Mouse (Mus musculus) MEL-GATA-1-ER (cell line): ENCODE results near the gene Nhlrc3.

Experiments used
- DNase-seq: peaks from one replicate; pipeline ENCODE4 v3.0.0-alpha.2; 2012; ENCODE audit warnings: low read depth; ENCODE audit errors: extremely low read depth

The Nhlrc3 gene

DNA sequence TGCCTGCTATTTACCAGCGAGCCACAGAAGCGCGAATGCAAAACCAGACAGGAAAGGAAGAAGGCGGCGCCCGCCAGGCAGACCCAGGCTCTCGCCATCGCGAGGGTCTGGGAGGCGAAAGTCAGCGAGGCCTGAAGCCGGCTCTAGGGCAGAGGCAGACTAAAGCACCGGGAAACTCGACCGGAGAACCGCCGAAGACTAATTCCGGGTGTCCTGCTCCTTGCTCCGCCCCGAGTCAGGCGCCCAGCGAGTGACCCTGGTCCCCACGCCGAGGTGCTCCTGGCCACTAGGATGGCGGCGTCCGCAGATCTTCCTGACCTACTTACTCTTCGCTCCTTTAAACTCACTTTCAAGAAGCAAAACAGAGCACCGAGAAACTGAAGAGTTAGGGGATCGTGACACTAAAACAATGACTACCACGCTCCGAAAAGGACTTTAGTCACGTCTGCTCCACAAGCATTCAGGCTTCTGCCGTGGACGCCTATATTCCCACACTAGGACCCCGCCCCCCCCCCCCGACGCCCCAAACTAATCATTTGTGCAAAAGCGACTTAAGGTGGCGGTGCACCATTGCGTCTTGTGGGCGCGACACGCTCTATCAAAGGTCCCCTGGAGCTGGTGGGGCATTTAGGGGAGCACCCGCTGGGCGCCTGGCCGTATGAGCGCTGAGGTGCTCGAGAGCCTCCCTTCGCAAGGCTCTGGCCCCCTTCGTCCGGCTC is at the start of gene Nhlrc3, which contains the start of gene Proser1:
Nhlrc3 (minus strand) TSS at position 287 of the 719 bp plus-strand sequence.
Proser1 (plus strand) TSS at position 621 of the 719 bp plus-strand sequence.
- peak; percentile 88 for DNase-seq

GRCm38 (mm10) chr3:53502428-53502827 is 39.3 kb upstream of the Nhlrc3 start:
- DNase-seq: no peak

DNA sequence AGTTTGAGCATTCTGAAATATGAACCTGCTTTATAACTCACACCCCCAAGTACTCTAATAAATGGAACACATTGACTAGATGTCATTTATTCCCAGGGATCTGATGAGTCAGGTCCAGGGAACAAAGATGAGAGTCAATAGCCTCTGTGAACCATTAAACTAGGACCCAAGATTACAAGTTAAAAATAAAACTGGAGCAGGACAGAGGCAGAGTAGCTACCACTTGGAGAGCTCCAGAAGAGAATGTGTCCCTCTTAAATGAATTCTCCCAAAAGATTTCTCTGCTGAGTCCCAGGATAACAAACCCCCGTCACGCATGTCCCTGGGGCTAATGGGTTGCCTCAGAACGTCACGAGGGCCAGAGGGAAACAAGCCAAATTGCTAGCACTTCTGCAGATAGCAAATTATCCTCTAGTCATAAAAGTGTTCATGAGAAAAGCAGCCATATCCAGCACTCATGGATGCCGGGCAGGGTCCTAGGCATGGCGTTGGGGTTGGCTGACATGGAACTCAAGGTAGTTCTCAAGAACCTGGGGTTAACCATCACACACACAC is 35.3 kb upstream of the Nhlrc3 start:
- no peak for DNase-seq

DNA sequence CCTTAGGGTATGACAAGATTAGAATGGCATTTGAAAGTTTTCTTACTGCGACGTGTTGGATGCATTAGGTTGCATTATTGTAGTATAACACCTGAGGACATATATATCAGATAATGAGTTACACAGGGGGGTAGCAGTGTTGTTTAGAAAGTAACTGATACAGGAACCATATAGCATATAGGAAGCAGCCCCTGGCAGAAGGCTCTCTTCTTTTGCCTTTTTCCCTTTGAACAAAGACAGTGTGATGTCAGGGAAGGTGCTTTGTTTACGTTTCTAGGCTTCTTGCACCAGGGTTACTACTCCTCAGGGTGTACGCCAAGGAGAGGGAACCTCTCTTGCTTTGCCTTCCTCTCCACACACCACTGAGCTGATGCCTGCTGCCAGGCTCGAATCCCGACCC is 25.2 kb upstream of the Nhlrc3 start, which contains the start of gene Stoml3:
Stoml3 (plus strand) TSS at position 301 of the 400 bp plus-strand sequence.
- DNase-seq: no peak

DNA sequence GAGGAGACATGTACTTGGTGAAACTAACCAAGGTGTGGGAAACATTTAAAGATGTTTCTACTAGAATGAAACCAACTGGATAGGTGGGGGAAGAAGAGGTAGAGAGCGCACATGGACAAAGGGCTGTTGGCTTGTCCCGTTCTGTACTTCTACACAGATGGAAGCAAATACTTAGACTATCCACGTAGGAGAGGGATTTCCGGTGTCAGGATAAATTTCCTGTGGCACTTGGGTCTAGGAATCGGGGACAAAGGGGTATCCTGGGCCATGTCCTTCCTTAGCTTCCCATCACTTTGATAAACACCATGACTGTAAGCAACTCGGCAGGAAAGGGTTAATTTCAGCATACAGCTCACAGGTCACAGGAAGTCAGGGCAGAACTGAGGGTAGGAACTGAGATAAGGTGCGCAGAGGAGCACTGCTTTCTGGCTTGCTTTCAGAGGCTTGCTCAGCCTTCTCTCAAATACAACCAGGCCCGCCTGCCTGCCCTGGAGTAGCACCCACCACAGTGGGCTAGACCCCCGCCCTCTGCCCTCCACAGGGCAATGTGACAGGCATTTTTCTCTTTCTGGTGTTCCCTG is 24.0 kb upstream of the Nhlrc3 start:
- no peak for DNase-seq

DNA sequence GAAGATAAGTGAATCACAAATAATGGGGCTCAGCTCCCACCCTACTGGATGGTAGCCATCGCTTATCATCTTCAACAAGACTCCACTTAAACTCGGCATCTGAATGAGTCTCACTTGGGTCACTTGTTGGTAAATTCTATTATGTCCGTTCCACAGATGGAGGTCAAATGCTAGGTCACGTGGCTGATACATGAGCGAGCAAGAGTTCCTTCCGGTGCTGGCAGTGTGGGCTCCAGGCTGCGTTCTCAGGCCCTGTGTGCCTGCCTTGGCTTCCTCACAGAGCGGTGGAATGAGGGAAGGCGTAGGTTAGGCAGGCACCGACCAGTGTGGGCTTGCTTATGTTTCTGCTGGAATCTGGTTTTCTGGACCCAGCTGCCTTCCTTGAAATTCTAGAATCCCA is 23.4 kb upstream of the Nhlrc3 start:
- DNase-seq: no peak

GRCm38 (mm10) chr3:53483414-53484059 is 20.4 kb upstream of the Nhlrc3 start:
- DNase-seq: no peak

DNA sequence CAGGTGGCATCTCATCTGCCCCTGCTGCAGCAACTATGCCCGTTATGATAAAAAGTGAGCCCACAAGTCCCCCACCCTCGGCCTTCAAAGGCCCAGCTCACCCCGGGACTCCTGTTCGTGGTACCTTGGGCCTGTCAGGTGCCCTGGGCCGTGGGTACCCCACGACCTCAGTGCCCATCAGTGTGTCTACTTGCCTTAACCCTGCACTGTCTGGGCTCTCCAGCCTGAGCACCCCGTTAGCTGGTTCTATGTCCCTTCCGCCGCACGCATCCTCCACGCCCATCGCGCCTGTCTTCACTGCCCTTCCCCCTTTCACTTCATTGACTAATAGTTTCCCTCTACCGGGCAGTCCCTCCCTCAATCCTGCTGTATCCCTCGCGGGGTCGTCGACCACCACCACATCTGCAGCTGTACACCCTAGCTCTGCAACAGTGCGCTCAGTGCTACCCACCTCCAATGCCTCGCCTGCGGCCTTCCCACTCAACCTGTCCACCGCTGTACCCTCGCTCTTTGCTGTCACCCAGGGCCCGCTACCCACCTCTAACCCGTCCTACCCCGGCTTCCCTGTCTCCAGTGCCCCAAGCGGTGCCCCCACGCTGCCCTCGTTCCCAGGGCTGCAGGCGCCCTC is 15.4 kb upstream of the Nhlrc3 start:
- no peak for DNase-seq

DNA sequence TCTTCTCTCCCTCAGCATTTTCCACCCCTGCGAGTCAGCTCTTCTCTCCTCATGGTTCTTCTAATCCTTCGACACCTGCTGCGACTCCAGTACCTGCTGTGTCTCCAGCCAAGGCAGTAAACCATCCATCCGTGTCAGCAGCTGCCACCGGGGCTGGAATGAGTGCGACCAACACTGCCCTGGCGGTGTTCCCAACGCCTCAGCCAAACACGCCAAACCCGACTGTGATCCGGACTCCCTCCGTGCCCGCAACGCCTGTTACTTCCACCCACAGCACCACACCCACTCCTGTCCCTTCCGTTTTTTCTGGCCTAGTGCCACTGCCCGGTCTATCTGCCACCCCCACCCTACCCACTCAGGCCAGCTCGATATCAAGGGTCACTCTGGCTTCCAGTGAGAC is 14.3 kb upstream of the Nhlrc3 start:
- no peak for DNase-seq

GRCm38 (mm10) chr3:53475889-53476288 is 12.8 kb upstream of the Nhlrc3 start:
- DNase-seq: no peak

DNA sequence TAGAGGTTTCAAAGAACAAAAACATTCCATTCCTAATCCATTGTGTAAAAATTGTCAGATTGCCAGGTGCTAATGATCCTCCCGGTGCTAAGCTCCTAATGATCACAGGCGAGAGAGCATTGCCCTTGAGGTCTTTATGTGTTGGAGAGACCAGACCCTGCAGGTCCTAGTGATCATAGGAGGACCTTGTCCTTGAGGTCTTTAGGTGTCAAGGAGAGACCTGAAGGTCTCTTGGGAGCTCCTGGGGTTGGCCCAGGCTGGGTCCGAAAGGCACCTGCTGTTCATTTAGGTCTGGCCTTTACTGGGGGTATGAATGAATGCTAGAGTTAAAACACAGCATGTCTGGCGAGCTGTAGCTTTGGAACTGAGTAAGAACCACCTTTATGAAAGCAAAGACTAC is 11.0 kb upstream of the Nhlrc3 start:
- DNase-seq: no peak

- DNase-seq: no peak
Observed at GRCm38 (mm10) chr3:53472061-53472460, 8.9 kb upstream of the Nhlrc3 start.

DNA sequence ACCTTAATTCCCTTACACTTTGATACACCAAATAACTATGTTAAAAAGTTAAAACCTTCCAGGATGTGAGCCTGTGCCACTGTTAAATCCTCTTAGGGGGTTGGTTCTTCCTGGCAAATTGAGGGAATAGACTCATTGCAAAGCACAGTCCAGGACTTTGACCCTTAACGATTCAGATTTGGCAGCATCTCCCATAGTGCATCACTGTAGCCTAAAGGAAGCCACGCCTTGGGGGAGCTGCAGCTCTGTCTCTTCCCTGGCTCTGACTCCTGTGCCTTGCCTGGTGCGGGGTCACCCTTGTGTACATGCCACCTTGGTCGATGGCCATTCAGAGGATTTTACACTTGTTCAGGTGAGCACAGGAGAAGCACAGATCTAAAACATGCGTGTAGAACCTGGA is 6.5 kb upstream of the Nhlrc3 start:
- no peak for DNase-seq

- no peak for DNase-seq
Observed at GRCm38 (mm10) chr3:53467356-53467755, 4.2 kb upstream of the Nhlrc3 start.

DNA sequence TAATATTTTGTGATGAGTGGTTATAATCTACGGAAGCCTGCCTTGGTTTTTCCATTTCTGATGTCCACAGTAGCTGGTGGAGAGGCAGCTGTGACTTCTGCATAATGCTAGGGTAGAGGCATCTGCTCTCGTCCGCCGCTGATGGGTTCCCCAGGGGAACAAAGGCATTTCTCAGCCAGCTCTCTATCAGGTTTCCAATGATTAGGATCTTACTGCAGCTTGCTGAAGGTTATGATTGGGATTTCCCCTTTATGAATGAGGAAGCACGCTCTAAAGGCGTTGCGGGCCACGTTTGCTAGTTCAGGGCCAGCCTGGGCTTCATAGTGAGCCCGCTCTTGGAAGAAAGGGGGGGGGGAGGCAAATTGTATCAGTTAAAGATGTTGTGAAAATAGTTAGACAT is 3.3 kb upstream of the Nhlrc3 start:
- DNase-seq: peak; percentile 41

GRCm38 (mm10) chr3:53465330-53465729 is 2.2 kb upstream of the Nhlrc3 start:
- DNase-seq: peak; percentile 13

GRCm38 (mm10) chr3:53464146-53464698 is 1.1 kb upstream of the Nhlrc3 start:
- peak; percentile 40 for DNase-seq

DNA sequence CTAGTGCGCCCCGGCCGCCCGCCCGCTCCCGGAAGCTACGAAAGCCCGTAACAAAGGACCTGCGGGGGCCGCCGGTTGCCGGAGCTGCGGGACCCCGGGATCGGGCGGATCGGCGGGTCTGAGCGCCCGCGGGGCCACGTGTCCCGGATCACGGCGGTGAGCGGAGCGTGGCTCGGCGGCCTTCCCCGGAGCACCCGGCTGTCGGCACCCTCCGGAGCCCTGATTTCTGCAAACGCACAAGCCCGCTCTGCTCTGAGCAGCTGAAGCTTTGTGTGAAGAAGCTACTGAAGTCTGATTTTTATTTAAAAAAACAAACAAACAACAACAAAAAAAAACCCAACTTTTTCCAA is 608 bp upstream of the Nhlrc3 start:
- DNase-seq: peak; percentile 11

GRCm38 (mm10) chr3:53462701-53463045 is 459 bp downstream of the Nhlrc3 start:
- no peak for DNase-seq

- DNase-seq: peak; percentile 32
Observed at GRCm38 (mm10) chr3:53460106-53460505, 3.0 kb downstream of the Nhlrc3 start.

DNA sequence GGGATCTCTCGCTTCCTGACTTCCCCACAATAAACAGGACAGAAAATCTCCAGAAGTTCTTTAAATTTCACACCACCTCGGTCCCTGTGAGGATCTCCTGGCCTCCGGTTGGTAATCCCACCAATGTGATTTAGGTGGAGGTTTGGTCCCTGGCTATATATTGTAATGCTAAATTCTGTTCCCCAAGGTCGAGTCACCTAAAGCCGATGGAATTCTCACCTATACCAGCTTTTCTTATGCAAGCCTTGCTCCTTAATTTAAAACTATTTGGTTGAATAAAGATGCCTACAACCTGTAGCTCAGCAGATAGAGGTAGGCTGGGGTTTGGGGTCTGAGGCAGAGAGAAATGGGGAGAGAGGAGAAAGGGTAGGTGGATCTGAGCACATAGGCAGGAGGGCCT is 5.4 kb downstream of the Nhlrc3 start:
- no peak for DNase-seq

GRCm38 (mm10) chr3:53454984-53455383 is 8.1 kb downstream of the Nhlrc3 start:
- no peak for DNase-seq
